Mouse (Mus musculus) lung, embryonic 14.5 days (tissue): Measurements from ENCODE around the gene Cd300ld. TPM values are rescaled to one million over a fixed set of nuclear protein-coding genes. Genes with fewer than 3 reads are reported as not detected.
A peak's percentile ranks its signal among the peaks of the same experiment; 100 is the strongest.
"Not testable (repeated sequence)": the region's sequence is repeated elsewhere in the genome, so short reads cannot be mapped to it uniquely, and the experiment has no call there.

ENCODE experiments used
- ATAC-seq: fragments of 200-750 bp; cut with Nextera tagmentation; 2 replicates; pipeline ENCODE4 v1.8.0; 2017; ENCODE audit warnings: mild to moderate bottlenecking, moderate TSS enrichment, moderate library complexity; ENCODE audit not compliant: insufficient read depth
- DNase-seq: peaks from one replicate; pipeline ENCODE4 v3.0.0-alpha.2; 2015
- H3K27ac ChIP-seq: fragments of 300-500 bp; sonication (generic); 2 replicates; pipeline ENCODE4 v1.5.1; 2014; ENCODE audit warnings: low read depth, mild to moderate bottlenecking, moderate library complexity
- H3K27me3 ChIP-seq: fragments of 300-500 bp; sonication (generic); 2 replicates; pipeline ENCODE4 v1.6.1; 2014; ENCODE audit warnings: low read length, control low read depth; ENCODE audit not compliant: insufficient read depth
- H3K36me3 ChIP-seq: fragments of 300-500 bp; sonication (generic); 2 replicates; pipeline ENCODE4 v1.6.1; 2014; ENCODE audit warnings: control low read depth; ENCODE audit not compliant: insufficient read depth
- H3K4me1 ChIP-seq: fragments of 300-500 bp; sonication (generic); 2 replicates; pipeline ENCODE4 v1.6.1; 2014; ENCODE audit warnings: antibody characterized with exemption, control low read depth; ENCODE audit not compliant: insufficient read depth
- H3K4me2 ChIP-seq: fragments of 300-500 bp; sonication (generic); 2 replicates; pipeline ENCODE4 v1.6.1; 2014; ENCODE audit warnings: mild to moderate bottlenecking
- H3K4me3 ChIP-seq: fragments of 300-500 bp; sonication (generic); 2 replicates; pipeline ENCODE4 v1.5.1; 2014; ENCODE audit warnings: low read depth, low read length
- H3K9ac ChIP-seq: fragments of 300-500 bp; sonication (generic); 2 replicates; pipeline ENCODE4 v1.6.1; 2014
- H3K9me3 ChIP-seq: fragments of 300-500 bp; sonication (generic); 2 replicates; pipeline ENCODE4 v1.6.1; 2016; ENCODE audit warnings: low read depth, low read length, control low read depth
- CTCF ChIP-seq: IDR thresholded peaks from 2 replicates; pipeline ENCODE4 v1.5.1; 2016; ENCODE audit warnings: antibody characterized with exemption, low read depth
- WGBS: fragments of 180-500 bp; shearing (Covaris S2); extraction: QIAGEN DNeasy Blood & Tissue Kit; methylation state at CpG from one replicate; pipeline ENCODE4 v1.1.7; 2014; 5-methylcytosine and 5-hydroxymethylcytosine counted together
- polyA plus RNA-seq: library from polyadenylated mRNA; unstranded; fragments of >200 nt; fragmentation: Nextera tagmentation; extraction: Ambion mirVana; gene quantifications from 2 replicates; pipeline ENCODE4 v1.2.1, GENCODE M21; 2014

The Cd300ld gene
- 0.11 and 0.29 TPM in 2 replicates for polyA plus RNA-seq

DNA sequence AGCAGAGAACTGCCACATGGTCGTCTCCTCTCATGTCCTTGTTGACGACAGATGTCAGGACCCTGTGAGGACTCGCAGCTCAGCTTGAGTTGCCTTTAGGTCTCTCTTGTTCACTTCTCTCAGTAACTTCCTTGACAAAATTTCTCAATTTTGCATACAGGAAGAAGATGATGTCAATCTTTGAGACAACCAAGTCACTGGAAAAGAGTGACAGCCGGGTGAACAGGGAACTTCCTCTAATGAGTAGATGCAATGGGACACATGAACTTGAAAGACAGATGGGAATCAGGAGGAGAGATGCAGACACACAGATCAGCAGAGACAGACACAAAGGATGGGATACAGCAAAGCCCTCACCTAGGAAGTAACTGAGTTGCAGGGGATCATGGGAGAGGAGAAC lies at the start of gene Cd300ld:
TSS of gene Cd300ld (minus strand) at position 130 of the 400 bp plus-strand sequence.
- Histone ChIP-seq H3K4me3 (no peak within 1 kb of the TSS), H3K36me3 (no peaks in the 10 kb centered on the region), H3K4me2 (no peak within 1 kb of the TSS), H3K27me3 (no peaks in the 10 kb centered on the region), H3K9me3 (no peaks in the 10 kb centered on the region), H3K4me1 (no peaks in the 10 kb centered on the region), H3K27ac (no peak within 1 kb of the TSS), H3K9ac (no peak within 1 kb of the TSS)
- no peak for TF ChIP-seq CTCF
- DNase-seq = no peak
- WGBS = 64% methylated on average over 4 of the region's 4 CpGs
- no peak for ATAC-seq

DNA sequence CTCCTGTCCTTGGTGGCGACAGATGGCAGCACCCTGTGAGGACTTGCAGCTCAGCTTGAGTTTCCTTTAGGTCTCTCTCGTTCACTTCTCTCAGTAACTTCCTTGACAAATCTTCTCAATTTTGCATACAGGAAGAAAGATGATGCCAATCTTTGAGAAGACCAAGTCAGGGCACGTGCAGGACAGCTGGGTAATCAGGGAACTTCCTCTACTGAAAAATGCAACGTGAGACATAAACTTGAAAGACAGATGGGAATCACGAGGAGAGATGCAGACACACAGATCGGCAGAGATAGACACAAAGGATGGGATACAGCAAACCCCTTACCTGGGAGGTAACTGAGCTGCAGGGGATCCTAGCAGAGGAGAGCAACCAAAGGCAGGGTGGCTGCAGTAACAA lies 47.9 kb upstream of the Cd300ld start, which contains the start of gene Cd300ld5:
TSS of gene Cd300ld5 (minus strand) at position 101 of the 400 bp plus-strand sequence.
- not testable (repeated sequence) for DNase-seq, H3K4me1 ChIP-seq, ATAC-seq, H3K4me3 ChIP-seq, H3K9ac ChIP-seq, H3K36me3 ChIP-seq, H3K27ac ChIP-seq, H3K9me3 ChIP-seq, H3K27me3 ChIP-seq, H3K4me2 ChIP-seq
- WGBS = no CpG with 5 or more reads among the region's 6 CpGs

DNA sequence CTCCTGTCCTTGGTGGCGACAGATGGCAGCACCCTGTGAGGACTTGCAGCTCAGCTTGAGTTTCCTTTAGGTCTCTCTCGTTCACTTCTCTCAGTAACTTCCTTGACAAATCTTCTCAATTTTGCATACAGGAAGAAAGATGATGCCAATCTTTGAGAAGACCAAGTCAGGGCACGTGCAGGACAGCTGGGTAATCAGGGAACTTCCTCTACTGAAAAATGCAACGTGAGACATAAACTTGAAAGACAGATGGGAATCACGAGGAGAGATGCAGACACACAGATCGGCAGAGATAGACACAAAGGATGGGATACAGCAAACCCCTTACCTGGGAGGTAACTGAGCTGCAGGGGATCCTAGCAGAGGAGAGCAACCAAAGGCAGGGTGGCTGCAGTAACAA lies 37.2 kb upstream of the Cd300ld start, which contains the start of gene Cd300ld4:
TSS of gene Cd300ld4 (minus strand) at position 101 of the 400 bp plus-strand sequence.
- ATAC-seq, DNase-seq: not testable (repeated sequence)
- no CpG with 5 or more reads among the region's 6 CpGs for WGBS

DNA sequence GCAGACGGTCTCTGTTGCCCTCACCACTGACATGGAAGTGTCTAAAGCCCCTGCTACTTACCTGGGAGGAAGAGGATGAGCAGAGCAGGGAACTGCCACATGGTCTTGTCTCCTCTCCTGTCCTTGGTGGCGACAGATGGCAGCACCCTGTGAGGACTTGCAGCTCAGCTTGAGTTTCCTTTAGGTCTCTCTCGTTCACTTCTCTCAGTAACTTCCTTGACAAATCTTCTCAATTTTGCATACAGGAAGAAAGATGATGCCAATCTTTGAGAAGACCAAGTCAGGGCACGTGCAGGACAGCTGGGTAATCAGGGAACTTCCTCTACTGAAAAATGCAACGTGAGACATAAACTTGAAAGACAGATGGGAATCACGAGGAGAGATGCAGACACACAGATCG lies 26.4 kb upstream of the Cd300ld start, which contains the start of gene Cd300ld2:
TSS of gene Cd300ld2 (minus strand) at position 101 of the 400 bp plus-strand sequence.
- not testable (repeated sequence) for DNase-seq, H3K4me2 ChIP-seq, H3K9ac ChIP-seq, H3K36me3 ChIP-seq, H3K9me3 ChIP-seq, H3K4me1 ChIP-seq, H3K27ac ChIP-seq, H3K4me3 ChIP-seq, H3K27me3 ChIP-seq, ATAC-seq
- WGBS = no CpG with 5 or more reads among the region's 7 CpGs

More for the DNA sequence above, 37.2 kb upstream of the Cd300ld start, which contains the start of gene Cd300ld4:
- not testable (repeated sequence) for H3K4me2 ChIP-seq, H3K27me3 ChIP-seq, H3K9me3 ChIP-seq, H3K4me1 ChIP-seq, H3K9ac ChIP-seq, H3K4me3 ChIP-seq, H3K27ac ChIP-seq, H3K36me3 ChIP-seq

DNA sequence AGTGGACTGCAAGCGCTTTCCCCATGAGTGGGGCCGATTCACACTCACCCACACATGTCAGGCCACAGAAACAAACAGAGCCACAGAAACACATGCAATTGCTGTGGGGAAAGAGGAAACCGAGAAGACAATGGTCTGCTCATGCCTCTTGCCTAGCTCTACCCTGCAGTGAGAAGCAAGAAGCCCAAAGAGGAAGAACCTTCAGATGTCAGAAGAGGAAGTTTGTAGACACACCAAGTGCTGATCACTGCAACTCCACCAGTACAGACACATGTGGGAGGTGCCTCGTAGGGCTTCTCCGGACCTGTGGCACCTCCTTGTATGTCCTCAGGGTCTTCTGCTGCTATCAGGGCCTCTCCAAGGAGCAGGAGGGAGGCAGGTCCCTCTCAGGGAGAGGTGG lies 14.3 kb upstream of the Cd300ld start:
- no peaks in the 10 kb centered on the region for H3K27me3 ChIP-seq
- no peaks in the 10 kb centered on the region for H3K4me1 ChIP-seq
- no peak overlapping the region for H3K4me2 ChIP-seq
- no peak overlapping the region for H3K4me3 ChIP-seq
- WGBS = 80% methylated on average over 5 of the region's 5 CpGs
- no peaks in the 10 kb centered on the region for H3K9me3 ChIP-seq
- no peak overlapping the region for H3K9ac ChIP-seq
- no peaks in the 10 kb centered on the region for H3K36me3 ChIP-seq
- no peak overlapping the region for H3K27ac ChIP-seq
- DNase-seq = peak; percentile 0
- no peak for ATAC-seq
- TF ChIP-seq CTCF = no peak

DNA sequence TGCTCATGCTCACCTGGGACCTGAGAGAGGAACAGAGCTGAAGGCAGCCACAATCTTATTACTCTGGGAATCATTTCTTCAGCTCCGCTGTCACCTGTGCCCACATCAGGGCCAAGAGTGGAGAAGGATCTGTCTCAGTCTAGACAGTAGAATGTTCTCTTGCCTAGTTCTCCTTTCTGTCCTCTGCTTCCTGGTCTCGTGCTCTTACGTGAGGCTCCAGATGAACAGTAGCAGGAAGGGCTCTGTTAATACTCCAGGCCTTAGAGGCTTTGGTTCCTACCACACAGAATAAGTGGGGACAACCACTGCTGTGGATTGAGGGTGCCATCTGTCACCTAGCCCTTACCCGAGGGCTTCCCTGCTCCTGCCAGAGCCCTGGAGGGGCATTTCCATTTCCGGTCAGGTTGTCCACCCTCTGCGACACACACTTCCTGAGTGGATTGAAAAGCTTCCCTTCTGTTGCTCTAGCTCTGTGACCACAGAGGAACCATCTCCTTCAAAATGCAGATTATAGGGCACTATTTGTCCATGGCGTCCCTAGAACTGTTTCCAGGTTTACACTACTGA lies 11.8 kb upstream of the Cd300ld start, which contains the start of gene Cd300c2:
TSS of gene Cd300c2 (minus strand) at position 407 of the 567 bp plus-strand sequence.
- no peak for DNase-seq

DNA sequence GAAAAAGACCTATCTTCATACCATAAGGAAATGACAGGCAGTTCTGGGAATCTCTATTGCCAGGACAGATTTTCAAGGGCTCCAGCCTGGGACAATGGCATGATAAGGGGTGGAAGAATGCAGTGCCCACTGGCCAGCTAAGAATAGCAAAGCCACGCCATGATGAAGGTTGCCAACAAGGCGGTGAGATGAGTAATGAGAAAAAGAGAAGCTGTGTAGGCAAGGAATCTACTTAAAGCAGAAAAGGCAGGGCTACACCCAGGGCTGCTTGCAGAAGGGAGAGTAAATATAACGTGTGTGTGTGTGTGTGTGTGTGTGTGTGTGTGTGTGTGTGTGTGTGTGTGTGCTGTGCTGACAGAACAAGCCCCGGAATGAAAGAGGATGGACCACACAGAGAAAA lies 7.9 kb downstream of the Cd300ld start:
- no peak for TF ChIP-seq CTCF
- no peaks in the 10 kb centered on the region for H3K4me1 ChIP-seq

More for the DNA sequence above, 11.8 kb upstream of the Cd300ld start, which contains the start of gene Cd300c2:
- no peak for TF ChIP-seq CTCF
- Histone ChIP-seq H3K4me1 (no peaks in the 10 kb centered on the region), H3K4me2 (no peak within 1 kb of the TSS), H3K27me3 (no peaks in the 10 kb centered on the region), H3K36me3 (no peaks in the 10 kb centered on the region), H3K4me3 (no peak within 1 kb of the TSS), H3K27ac (no peak within 1 kb of the TSS), H3K9me3 (no peaks in the 10 kb centered on the region), H3K9ac (no peak within 1 kb of the TSS)
- 72% methylated on average over 7 of the region's 7 CpGs for WGBS
- no peak for ATAC-seq

More for the DNA sequence above, 7.9 kb downstream of the Cd300ld start:
- ATAC-seq = no peak
- H3K27me3 ChIP-seq = no peaks in the 10 kb centered on the region
- H3K36me3 ChIP-seq = no peaks in the 10 kb centered on the region
- H3K4me2 ChIP-seq = no peak overlapping the region
- no peaks in the 10 kb centered on the region; the same call in 1 of the 2 replicates for H3K9me3 ChIP-seq
- 75% methylated on average over 4 of the region's 4 CpGs for WGBS
- no peak overlapping the region for H3K9ac ChIP-seq
- no peak for DNase-seq
- H3K4me3 ChIP-seq = no peak overlapping the region
- H3K27ac ChIP-seq = no peak overlapping the region
